Mouse (Mus musculus): ENCODE data around the gene Dtnbp1. TPM values are rescaled to one million over a fixed set of nuclear protein-coding genes. Genes with fewer than 3 reads are reported as not detected.

The Dtnbp1 gene
- polyA plus RNA-seq, 1 experiment from 2014 or later = 50.1 TPM

DNA sequence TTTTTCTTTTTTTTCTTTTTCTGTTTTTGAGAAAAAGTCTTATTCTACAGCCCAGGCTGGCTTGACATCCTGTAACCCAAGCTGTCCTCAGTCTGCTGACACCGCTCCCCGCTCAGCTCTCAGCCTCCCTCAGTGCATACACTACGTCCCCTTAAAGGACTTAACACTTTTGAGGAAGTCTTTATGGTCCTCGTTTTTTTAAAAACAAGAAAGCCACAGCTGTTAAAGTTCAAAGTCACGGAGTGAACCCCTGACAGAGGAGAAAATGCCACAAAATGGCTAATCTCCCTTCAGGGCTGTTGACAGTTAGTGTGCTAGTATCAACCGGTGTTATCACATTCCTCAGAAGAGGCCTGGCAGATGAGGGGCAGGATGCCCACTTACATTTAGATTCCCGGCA lies 29.8 kb upstream of the Dtnbp1 start:
- 45% methylated on average over 7 of the region's 7 CpGs for WGBS
- ATAC-seq (ENCODE audit: insufficient read depth, low FRiP score) = no peak
- Histone ChIP-seq H3K36me3 (ENCODE audit: control insufficient read depth, insufficient read depth, low read length) (no peaks in the 10 kb centered on the region), H3K4me3 (replicated peaks; ENCODE audit: low read length) (no peak overlapping the region), H3K4me1 (ENCODE audit: control insufficient read depth, insufficient read depth, low read length) (peaks cover 5% of the 10 kb centered on the region; the same call in 1 of the 2 replicates), H3K9ac (ENCODE audit: low read length) (no peak overlapping the region), H3K4me2 (ENCODE audit: low read depth, low read length) (no peak overlapping the region), H3K27ac (ENCODE audit: low read length) (no peak overlapping the region), H3K27me3 (ENCODE audit: control insufficient read depth, insufficient read depth, low read length) (no peaks in the 10 kb centered on the region), H3K9me3 (replicated peaks; ENCODE audit: control insufficient read depth, low read length) (no peaks in the 10 kb centered on the region)

DNA sequence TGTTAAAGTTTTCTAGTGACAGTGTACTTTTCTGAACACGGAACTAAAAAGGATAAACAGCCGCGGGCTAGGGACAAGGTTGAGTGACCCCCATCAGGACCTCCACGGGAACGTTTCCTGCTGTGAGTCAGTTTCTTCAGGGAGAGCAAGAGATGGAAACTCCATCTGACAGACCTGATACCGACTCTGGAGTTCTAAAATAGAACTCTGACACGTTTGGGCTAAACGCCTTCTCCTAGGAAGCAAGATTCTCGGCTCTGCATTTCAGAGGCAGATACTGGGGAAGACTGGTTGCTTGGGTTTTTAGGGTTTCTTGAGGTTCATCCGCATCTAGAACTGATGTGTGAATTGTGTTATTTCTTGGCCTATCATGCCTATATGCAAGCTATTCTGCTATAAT lies 29.4 kb upstream of the Dtnbp1 start:
- no peak for ATAC-seq (ENCODE audit: insufficient read depth, low FRiP score)
- Histone ChIP-seq H3K9ac (ENCODE audit: low read length) (no peak overlapping the region), H3K27me3 (ENCODE audit: control insufficient read depth, insufficient read depth, low read length) (no peaks in the 10 kb centered on the region), H3K4me3 (replicated peaks; ENCODE audit: low read length) (no peak overlapping the region), H3K27ac (ENCODE audit: low read length) (peak overlapping the region; percentile 29; the same call in 1 of the 2 replicates), H3K4me2 (ENCODE audit: low read depth, low read length) (peak overlapping the region; percentile 33), H3K36me3 (ENCODE audit: control insufficient read depth, insufficient read depth, low read length) (no peaks in the 10 kb centered on the region), H3K4me1 (ENCODE audit: control insufficient read depth, insufficient read depth, low read length) (peaks cover 5% of the 10 kb centered on the region; the same call in 1 of the 2 replicates), H3K9me3 (replicated peaks; ENCODE audit: control insufficient read depth, low read length) (no peaks in the 10 kb centered on the region)
- whole genome bisulfite sequencing = 40% methylated on average over 10 of the region's 10 CpGs

DNA sequence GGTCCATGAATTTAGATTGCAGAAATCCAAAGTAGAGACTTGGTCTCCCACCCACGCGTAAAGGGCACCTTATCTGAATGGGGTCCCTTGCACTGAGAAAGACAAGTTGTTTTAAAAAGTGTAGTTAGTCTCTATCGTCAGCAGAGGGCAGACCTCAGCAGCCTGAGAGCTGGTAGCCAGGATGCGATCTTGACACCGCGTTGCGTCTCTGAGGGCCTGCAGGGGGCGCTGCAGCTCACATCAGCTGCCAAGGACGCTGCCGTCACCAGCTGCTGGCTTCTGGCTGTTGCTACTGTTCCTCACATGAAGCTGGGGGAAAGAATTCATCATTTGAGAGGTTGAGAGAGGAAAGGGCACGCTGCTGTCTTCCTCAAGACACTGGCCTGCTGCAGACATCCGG lies 28.9 kb upstream of the Dtnbp1 start:
- Histone ChIP-seq H3K27ac (ENCODE audit: low read length) (no peak overlapping the region), H3K9me3 (replicated peaks; ENCODE audit: control insufficient read depth, low read length) (no peaks in the 10 kb centered on the region), H3K4me3 (replicated peaks; ENCODE audit: low read length) (no peak overlapping the region), H3K9ac (ENCODE audit: low read length) (no peak overlapping the region), H3K4me1 (ENCODE audit: control insufficient read depth, insufficient read depth, low read length) (peaks cover 5% of the 10 kb centered on the region; the same call in 1 of the 2 replicates), H3K27me3 (ENCODE audit: control insufficient read depth, insufficient read depth, low read length) (no peaks in the 10 kb centered on the region), H3K4me2 (ENCODE audit: low read depth, low read length) (peak overlapping the region; percentile 33), H3K36me3 (ENCODE audit: control insufficient read depth, insufficient read depth, low read length) (no peaks in the 10 kb centered on the region)
- 8% methylated on average over 12 of the region's 12 CpGs for WGBS
- peak; percentile 37; the same call in 1 of the 2 replicates for ATAC-seq (ENCODE audit: insufficient read depth, low FRiP score)

DNA sequence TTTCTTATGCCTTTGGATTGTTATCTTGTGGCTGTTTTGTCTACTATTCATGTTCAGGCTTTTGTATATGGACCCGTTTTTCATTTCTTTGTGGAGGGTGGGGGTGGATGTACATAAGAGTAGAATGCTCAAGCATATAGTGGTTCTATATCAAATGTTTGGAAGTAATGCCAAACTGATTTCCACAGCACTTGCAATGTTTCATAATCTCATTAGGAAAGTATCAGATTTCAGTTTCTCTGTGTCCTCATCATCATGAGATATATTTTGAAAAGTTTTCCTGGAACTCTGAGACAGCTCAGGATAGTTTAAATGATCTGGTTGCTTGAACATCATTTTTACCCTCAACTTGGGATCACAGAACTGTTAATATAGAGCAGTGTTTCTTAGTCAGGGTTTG lies 27.8 kb upstream of the Dtnbp1 start:
- 86% methylated on average over 1 of the region's 1 CpGs for WGBS
- Histone ChIP-seq H3K4me3 (replicated peaks; ENCODE audit: low read length) (no peak overlapping the region), H3K4me1 (ENCODE audit: control insufficient read depth, insufficient read depth, low read length) (peaks cover 5% of the 10 kb centered on the region; the same call in 1 of the 2 replicates), H3K27me3 (ENCODE audit: control insufficient read depth, insufficient read depth, low read length) (no peaks in the 10 kb centered on the region), H3K4me2 (ENCODE audit: low read depth, low read length) (no peak overlapping the region), H3K9me3 (replicated peaks; ENCODE audit: control insufficient read depth, low read length) (no peaks in the 10 kb centered on the region), H3K9ac (ENCODE audit: low read length) (no peak overlapping the region), H3K36me3 (ENCODE audit: control insufficient read depth, insufficient read depth, low read length) (no peaks in the 10 kb centered on the region), H3K27ac (ENCODE audit: low read length) (no peak overlapping the region)
- no peak for ATAC-seq (ENCODE audit: insufficient read depth, low FRiP score)

DNA sequence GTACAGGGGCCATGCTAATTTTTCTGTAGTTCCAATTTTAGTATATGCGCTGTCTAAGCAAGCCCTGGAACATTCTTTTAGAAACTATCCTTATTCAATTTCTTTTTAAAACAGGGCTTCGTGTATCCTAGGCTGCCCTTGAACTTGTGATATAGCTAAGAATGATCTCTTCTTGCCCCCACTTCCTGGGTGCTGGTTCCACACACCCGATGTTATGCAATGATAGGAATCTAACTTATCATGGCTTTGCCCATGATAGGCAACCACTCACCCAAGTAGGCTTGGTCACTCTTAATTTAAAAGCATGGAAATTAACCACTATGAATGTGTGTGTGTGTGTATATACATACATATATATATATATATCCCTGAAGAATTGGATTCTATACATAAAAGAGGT lies 24.3 kb upstream of the Dtnbp1 start:
- H3K9me3 ChIP-seq (replicated peaks; ENCODE audit: control insufficient read depth, low read length) = no peaks in the 10 kb centered on the region
- no peak overlapping the region for H3K9ac ChIP-seq (ENCODE audit: low read length)
- H3K27ac ChIP-seq (ENCODE audit: low read length) = no peak overlapping the region
- H3K4me2 ChIP-seq (ENCODE audit: low read depth, low read length) = no peak overlapping the region
- H3K36me3 ChIP-seq (ENCODE audit: control insufficient read depth, insufficient read depth, low read length) = no peaks in the 10 kb centered on the region
- no peak for ATAC-seq (ENCODE audit: insufficient read depth, low FRiP score)
- no peaks in the 10 kb centered on the region for H3K27me3 ChIP-seq (ENCODE audit: control insufficient read depth, insufficient read depth, low read length)
- WGBS = 88% methylated on average over 3 of the region's 3 CpGs
- no peak overlapping the region for H3K4me3 ChIP-seq (replicated peaks; ENCODE audit: low read length)
- peaks cover 3% of the 10 kb centered on the region; the same call in 1 of the 2 replicates for H3K4me1 ChIP-seq (ENCODE audit: control insufficient read depth, insufficient read depth, low read length)

DNA sequence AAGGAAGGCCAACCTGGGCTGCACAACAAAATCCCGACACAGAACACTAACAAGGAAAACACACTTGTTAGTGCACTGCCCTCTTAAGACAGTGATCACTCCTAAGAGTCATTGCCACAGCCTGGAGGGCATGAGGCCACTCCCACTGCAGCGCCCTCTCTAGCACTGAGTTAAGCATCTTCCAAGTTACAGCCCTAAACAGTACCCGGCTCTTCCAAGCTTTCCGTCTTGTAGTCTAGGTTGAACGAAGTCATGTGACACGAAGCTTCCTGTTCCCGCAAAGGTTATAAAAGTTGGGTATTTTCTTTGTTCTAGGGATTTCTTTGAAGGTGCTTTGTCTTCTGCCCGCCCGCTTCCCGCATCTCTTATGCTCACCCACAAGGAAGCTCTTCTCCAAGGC lies 22.9 kb upstream of the Dtnbp1 start:
- no peak for ATAC-seq (ENCODE audit: insufficient read depth, low FRiP score)
- Histone ChIP-seq H3K9me3 (replicated peaks; ENCODE audit: control insufficient read depth, low read length) (no peaks in the 10 kb centered on the region), H3K36me3 (ENCODE audit: control insufficient read depth, insufficient read depth, low read length) (no peaks in the 10 kb centered on the region), H3K4me3 (replicated peaks; ENCODE audit: low read length) (no peak overlapping the region), H3K9ac (ENCODE audit: low read length) (no peak overlapping the region), H3K4me1 (ENCODE audit: control insufficient read depth, insufficient read depth, low read length) (no peaks in the 10 kb centered on the region), H3K27ac (ENCODE audit: low read length) (no peak overlapping the region), H3K4me2 (ENCODE audit: low read depth, low read length) (no peak overlapping the region), H3K27me3 (ENCODE audit: control insufficient read depth, insufficient read depth, low read length) (no peaks in the 10 kb centered on the region)
- WGBS = 80% methylated on average over 10 of the region's 10 CpGs

DNA sequence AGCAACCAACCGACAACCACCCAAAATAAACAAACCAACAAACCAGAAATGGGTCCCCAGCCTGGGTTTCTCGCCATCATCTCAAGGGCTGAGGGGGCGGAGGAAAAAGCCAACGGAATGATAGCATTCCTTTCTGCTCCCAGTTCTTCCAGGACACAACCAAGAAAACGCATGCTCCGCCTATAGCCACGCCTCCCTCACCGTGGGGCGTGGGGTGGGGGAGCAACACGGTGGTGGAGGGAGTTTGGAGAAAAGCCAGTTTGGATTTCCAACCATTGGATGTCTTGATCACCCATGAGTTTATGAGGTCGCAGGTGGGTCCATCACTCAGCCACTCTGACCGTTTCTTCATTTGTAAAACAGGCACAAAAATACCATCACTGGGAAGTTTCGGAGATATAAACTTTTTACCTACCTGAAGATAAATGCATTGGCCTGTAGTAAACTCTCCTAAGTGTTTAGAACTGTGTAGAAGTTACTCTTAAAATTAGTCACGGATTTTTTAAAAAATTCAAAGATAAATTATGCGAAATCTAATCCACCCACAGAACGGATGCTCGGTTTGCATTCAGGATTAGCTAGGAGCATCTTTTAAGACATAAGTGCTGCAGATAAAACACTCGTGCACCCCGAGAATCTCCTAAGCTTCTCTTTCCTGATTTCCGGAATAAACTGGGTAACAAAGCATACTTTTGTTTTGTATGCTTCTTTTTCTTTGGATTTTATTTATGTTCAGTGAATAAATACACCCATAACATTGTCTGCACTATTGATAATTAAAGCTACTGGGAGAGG lies 21.6 kb upstream of the Dtnbp1 start:
- H3K27me3 ChIP-seq (ENCODE audit: control insufficient read depth, insufficient read depth, low read length) = no peaks in the 10 kb centered on the region
- H3K4me2 ChIP-seq (ENCODE audit: low read depth, low read length) = no peak overlapping the region
- no peak overlapping the region for H3K27ac ChIP-seq (ENCODE audit: low read length)
- no peaks in the 10 kb centered on the region for H3K9me3 ChIP-seq (replicated peaks; ENCODE audit: control insufficient read depth, low read length)
- H3K36me3 ChIP-seq (ENCODE audit: control insufficient read depth, insufficient read depth, low read length) = no peaks in the 10 kb centered on the region
- WGBS = 70% methylated on average over 20 of the region's 20 CpGs
- no peak overlapping the region for H3K4me3 ChIP-seq (replicated peaks; ENCODE audit: low read length)
- H3K4me1 ChIP-seq (ENCODE audit: control insufficient read depth, insufficient read depth, low read length) = no peaks in the 10 kb centered on the region
- no peak for ATAC-seq (ENCODE audit: insufficient read depth, low FRiP score)
- no peak overlapping the region for H3K9ac ChIP-seq (ENCODE audit: low read length)

DNA sequence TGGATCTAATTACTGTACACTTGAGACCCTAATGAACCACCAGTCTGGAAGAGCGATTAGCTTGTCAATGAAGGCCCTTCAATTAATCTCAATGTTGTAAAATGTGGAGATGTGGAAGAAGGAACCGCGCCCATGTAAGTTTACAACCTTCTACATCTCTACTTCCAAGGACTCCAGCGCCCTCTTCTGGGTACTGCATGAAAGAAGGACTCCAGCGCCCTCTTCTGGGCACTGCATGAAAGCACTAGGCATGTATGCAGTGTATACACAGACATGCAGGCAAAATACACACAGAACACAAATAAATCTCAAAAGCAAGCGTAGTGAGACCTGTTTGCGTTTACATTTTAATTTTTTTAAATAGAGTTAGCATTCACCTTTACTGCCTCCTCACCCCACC lies 6.2 kb upstream of the Dtnbp1 start:
- H3K4me3 ChIP-seq (replicated peaks; ENCODE audit: low read length) = no peak overlapping the region

DNA sequence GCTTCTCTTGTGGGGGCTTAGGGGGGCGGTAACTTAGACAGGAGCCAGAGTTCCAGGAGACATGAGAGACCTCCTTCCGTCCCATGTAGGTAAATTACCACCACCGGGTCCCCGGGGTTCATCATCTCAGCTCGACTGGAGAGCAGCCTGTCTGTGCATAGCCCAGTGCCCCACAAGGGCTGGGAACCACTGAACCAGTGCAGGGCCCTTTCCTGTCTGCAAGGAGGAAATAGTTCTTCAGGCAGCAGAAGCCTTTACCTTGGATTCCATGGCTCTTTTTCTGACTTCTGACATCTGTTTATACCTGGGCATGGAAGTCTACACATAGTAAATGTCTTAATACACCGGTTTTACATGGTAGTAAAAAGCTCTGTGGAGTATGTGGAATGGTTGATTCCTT lies 5.8 kb upstream of the Dtnbp1 start:
- Histone ChIP-seq H3K36me3 (ENCODE audit: control insufficient read depth, insufficient read depth, low read length) (no peaks in the 10 kb centered on the region), H3K27ac (ENCODE audit: low read length) (no peak overlapping the region), H3K27me3 (ENCODE audit: control insufficient read depth, insufficient read depth, low read length) (no peaks in the 10 kb centered on the region), H3K4me2 (ENCODE audit: low read depth, low read length) (no peak overlapping the region), H3K4me3 (replicated peaks; ENCODE audit: low read length) (no peak overlapping the region), H3K9me3 (replicated peaks; ENCODE audit: control insufficient read depth, low read length) (no peaks in the 10 kb centered on the region), H3K4me1 (ENCODE audit: control insufficient read depth, insufficient read depth, low read length) (no peaks in the 10 kb centered on the region), H3K9ac (ENCODE audit: low read length) (no peak overlapping the region)
- 85% methylated on average over 6 of the region's 6 CpGs for WGBS
- no peak for ATAC-seq (ENCODE audit: insufficient read depth, low FRiP score)

More for the DNA sequence above, 6.2 kb upstream of the Dtnbp1 start:
- Histone ChIP-seq H3K9me3 (replicated peaks; ENCODE audit: control insufficient read depth, low read length) (no peaks in the 10 kb centered on the region), H3K9ac (ENCODE audit: low read length) (no peak overlapping the region), H3K27me3 (ENCODE audit: control insufficient read depth, insufficient read depth, low read length) (no peaks in the 10 kb centered on the region), H3K4me1 (ENCODE audit: control insufficient read depth, insufficient read depth, low read length) (no peaks in the 10 kb centered on the region), H3K4me2 (ENCODE audit: low read depth, low read length) (no peak overlapping the region), H3K36me3 (ENCODE audit: control insufficient read depth, insufficient read depth, low read length) (no peaks in the 10 kb centered on the region), H3K27ac (ENCODE audit: low read length) (no peak overlapping the region)
- ATAC-seq (ENCODE audit: insufficient read depth, low FRiP score) = no peak
- 83% methylated on average over 7 of the region's 7 CpGs for WGBS

Measured in stomach, embryonic 16.5 days (tissue).